Mouse (Mus musculus): ENCODE measurements at regions not wholly inside any gene's neighbourhood (a gene's known extent, or its start where the extent isn't known, plus 50 kb on each side); places are given as distances from the start of the nearest gene placed in this dataset.

DNA sequence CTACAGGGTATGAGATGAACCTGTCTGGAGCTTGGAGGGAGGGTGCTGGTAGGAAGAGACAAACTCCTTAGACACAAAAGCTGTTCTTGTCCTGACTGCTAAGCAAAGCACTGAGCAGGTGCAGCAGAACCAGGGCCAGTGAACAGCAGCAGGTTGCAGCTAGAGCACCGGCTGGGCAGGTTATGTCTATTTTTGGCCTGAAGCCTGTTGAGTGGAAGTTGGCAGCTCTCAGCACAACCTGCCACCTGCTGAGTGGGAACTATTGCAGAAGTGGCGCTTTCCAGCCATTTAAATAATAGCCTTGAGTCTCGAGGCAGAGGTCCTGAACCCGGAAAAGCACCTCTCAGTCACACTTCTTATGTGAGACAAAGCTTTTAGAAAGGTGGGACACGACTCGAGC, 114.8 kb upstream of the Stac start:
- TF ChIP-seq POLR2A (IDR thresholded peaks at IDR 0.05; ENCODE audit: low read depth, low read length) (no peak), CTCF (conservative IDR thresholded peaks at IDR 0.05; ENCODE audit: insufficient read depth, insufficient read length, low read depth, low read length) (no peak)
